Mouse (Mus musculus) myocyte (in vitro differentiated cells): ENCODE results near the gene Macrod1. TPM values are rescaled to one million over a fixed set of nuclear protein-coding genes. Genes with fewer than 3 reads are reported as not detected.

Experiments
- H3K27me3 ChIP-seq: one replicate; pipeline ENCODE4 v1.6.1; 2011; ENCODE audit not compliant: control insufficient read depth, insufficient read depth, insufficient read length
- H3K36me3 ChIP-seq: one replicate; pipeline ENCODE4 v1.6.1; 2011; ENCODE audit not compliant: control insufficient read depth, insufficient read depth
- H3K4me2 ChIP-seq: one replicate; pipeline ENCODE4 v1.6.1; 2011; ENCODE audit warnings: low read depth, control low read depth
- H3K4me3 ChIP-seq: one replicate; pipeline ENCODE4 v1.5.1; 2011; ENCODE audit warnings: mild to moderate bottlenecking, control low read depth, moderate library complexity
- H3K79me2 ChIP-seq: one replicate; pipeline ENCODE4 v1.6.1; 2011; ENCODE audit not compliant: control insufficient read depth, insufficient read depth
- H3ac ChIP-seq: one replicate; pipeline ENCODE4 v1.6.1; 2011; ENCODE audit not compliant: control insufficient read depth, insufficient read length
- CEBPB ChIP-seq: IDR thresholded peaks from 2 replicates; pipeline ENCODE4 v1.6.1; 2011; ENCODE audit warnings: mild to moderate bottlenecking, moderate library complexity; ENCODE audit not compliant: poor library complexity, insufficient read depth, severe bottlenecking
- E2F4 ChIP-seq: IDR thresholded peaks from one replicate; pipeline ENCODE4 v1.6.1; 2011; ENCODE audit warnings: mild to moderate bottlenecking, control low read depth, moderate library complexity; ENCODE audit not compliant: insufficient read depth
- MAX ChIP-seq: IDR thresholded peaks from one replicate; pipeline ENCODE4 v1.6.1; 2011; ENCODE audit warnings: low read depth, mild to moderate bottlenecking, control low read depth
- MYOD1 ChIP-seq, 3 experiments: IDR thresholded peaks; one replicate each; pipeline ENCODE4 v1.6.1; 2011; ENCODE audit warnings: control low read depth in 2 of 3, low read depth in 2 of 3, mild to moderate bottlenecking in 2 of 3, moderate library complexity in 1 of 3; ENCODE audit not compliant: insufficient read length in 2 of 3, control insufficient read depth in 1 of 3
- MYOG ChIP-seq, 3 experiments: IDR thresholded peaks; one replicate each; pipeline ENCODE4 v1.6.1; 2011; ENCODE audit warnings: control low read depth in 2 of 3, low read depth in 2 of 3, mild to moderate bottlenecking in 2 of 3; ENCODE audit not compliant: insufficient read length in 2 of 3, control insufficient read depth in 1 of 3, insufficient read depth in 1 of 3
- POLR2A ChIP-seq: IDR thresholded peaks from one replicate; pipeline ENCODE4 v1.6.1; 2011; ENCODE audit warnings: low read depth, mild to moderate bottlenecking, control low read depth, moderate library complexity; ENCODE audit not compliant: insufficient read length
- POLR2AphosphoS2 ChIP-seq: IDR thresholded peaks from one replicate; pipeline ENCODE4 v1.6.1; 2011; ENCODE audit warnings: low read depth, control low read depth; ENCODE audit not compliant: insufficient read length
- REST ChIP-seq: IDR thresholded peaks from one replicate; pipeline ENCODE4 v1.6.1; 2011; ENCODE audit warnings: mild to moderate bottlenecking, control low read depth, moderate library complexity; ENCODE audit not compliant: insufficient read depth, insufficient read length
- SRF ChIP-seq: IDR thresholded peaks from one replicate; pipeline ENCODE4 v1.6.1; 2011; ENCODE audit warnings: low read depth; ENCODE audit not compliant: control insufficient read depth, insufficient read length
- TCF12 ChIP-seq: IDR thresholded peaks from one replicate; pipeline ENCODE4 v1.6.1; 2011; ENCODE audit warnings: mild to moderate bottlenecking, control low read depth; ENCODE audit not compliant: poor library complexity, insufficient read depth, severe bottlenecking
- TCF3 ChIP-seq: IDR thresholded peaks from one replicate; pipeline ENCODE4 v1.6.1; 2011; ENCODE audit warnings: low read depth, control low read depth; ENCODE audit not compliant: insufficient read length
- USF1 ChIP-seq: IDR thresholded peaks from one replicate; pipeline ENCODE4 v1.6.1; 2011; ENCODE audit warnings: low read depth, mild to moderate bottlenecking, control low read depth, moderate library complexity
- polyA plus RNA-seq: library from polyadenylated mRNA; unstranded; fragments of >200 nt; fragmentation: generic; extraction: Trizol; gene quantifications from one replicate; pipeline ENCODE4 v1.2.1, GENCODE M21; 2012; ENCODE audit warnings: missing spikeins

Macrod1 gene
- polyA plus RNA-seq, 1 experiment = 82.4 TPM

DNA sequence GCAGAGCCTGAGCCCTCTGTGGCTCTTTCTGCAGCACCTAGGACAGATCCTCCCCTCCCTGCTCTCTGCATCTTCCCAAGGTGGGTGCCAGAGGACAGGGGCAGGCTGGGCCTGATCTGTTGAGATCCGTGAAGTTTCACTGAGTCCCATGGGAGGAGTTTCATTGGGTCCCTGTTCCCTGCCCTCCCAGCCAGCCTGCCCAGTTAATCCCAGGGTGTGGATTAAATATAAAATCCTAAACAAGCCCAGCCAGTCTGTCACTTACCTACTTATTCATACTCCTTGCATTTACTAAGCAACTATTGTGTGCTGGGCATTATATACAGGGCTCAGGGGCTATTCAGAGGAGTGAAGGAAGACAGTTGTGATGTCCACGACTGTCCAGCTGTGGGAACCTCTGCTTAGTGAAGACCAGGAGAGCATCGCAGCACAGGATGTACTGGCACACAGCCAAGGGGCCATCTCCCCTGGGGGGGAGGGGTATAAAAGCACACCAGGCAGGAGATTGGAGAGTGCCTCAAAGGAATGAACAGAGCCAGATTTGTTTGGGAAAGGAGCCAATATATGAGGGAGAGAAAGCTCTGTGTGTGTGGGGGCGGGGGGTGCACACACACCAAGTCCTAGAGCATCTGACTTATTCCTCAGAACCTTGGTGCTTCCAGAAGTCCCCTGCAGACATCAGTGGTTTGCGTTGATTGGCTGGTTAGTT, 85.8 kb downstream of the Macrod1 start:
- no peak for TF ChIP-seq TCF12
- no peak for TF ChIP-seq MYOD1 (IDR thresholded peaks at IDR 0.05; ENCODE audit: control insufficient read depth in 1 of 3, insufficient read length in 2 of 3, low read depth in 2 of 3)
- TF ChIP-seq SRF = no peak
- TF ChIP-seq MYOG (IDR thresholded peaks at IDR 0.05; ENCODE audit: control insufficient read depth in 1 of 3, insufficient read depth in 1 of 3, insufficient read length in 2 of 3, low read depth in 2 of 3) = no peak
- no peak for TF ChIP-seq TCF3
- TF ChIP-seq USF1 = no peak
- no peak for TF ChIP-seq POLR2AphosphoS2
- TF ChIP-seq CEBPB = no peak
- TF ChIP-seq MAX = no peak
- H3K4me2 ChIP-seq = no peak overlapping the region
- H3K4me3 ChIP-seq = no peak overlapping the region
- no peaks in the 10 kb centered on the region for H3K27me3 ChIP-seq
- H3K79me2 ChIP-seq = no peaks in the 10 kb centered on the region
- H3K36me3 ChIP-seq = no peaks in the 10 kb centered on the region
- H3ac ChIP-seq = no peak overlapping the region

DNA sequence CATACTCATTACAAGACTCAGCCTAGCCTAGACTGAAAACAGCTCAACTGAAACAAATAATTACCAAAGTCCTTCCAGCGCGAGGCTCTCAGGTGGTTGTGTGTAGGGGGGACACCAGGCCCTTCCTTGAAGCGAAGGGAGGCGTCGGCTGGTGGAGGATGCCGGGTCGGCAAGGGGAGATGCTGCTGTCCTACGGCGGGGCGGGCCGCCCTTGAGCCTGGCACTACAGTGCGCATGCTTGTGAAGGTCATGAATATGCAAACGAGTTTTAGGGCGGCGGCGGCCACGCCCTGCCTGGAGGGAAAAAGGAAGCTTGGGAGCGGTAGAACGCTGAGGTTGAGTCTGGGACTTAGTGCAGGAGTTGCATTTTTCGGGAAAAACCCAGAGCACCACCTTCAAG, 87.2 kb downstream of the Macrod1 start:
- no peaks in the 10 kb centered on the region for H3K36me3 ChIP-seq
- no peak overlapping the region for H3ac ChIP-seq
- no peaks in the 10 kb centered on the region for H3K27me3 ChIP-seq
- H3K4me3 ChIP-seq = peak overlapping the region; percentile 19
- TF ChIP-seq POLR2A (peak; percentile 83), TCF3 (no peak), POLR2AphosphoS2 (peak; percentile 66), TCF12 (no peak)
- peak overlapping the region; percentile 95 for H3K4me2 ChIP-seq
- H3K79me2 ChIP-seq = no peaks in the 10 kb centered on the region

DNA sequence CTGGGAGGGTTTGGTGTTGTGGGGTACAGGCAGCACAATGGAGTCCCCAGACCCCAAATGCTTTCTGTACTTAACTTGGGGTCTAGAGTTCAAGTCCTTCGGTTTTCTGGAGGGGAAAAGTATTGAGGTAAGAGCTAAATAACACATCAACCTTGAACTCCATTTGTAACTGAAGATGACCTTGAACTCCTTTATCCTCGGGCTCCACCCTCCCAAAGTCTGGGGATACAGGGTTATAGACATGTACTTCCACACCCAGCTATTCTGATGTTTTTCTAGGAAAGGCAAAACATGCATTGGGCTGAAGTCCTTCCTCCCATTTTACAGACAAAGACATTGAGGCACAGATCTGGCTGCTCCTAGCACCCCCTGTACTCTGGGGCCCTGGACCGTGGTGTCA, 87.8 kb downstream of the Macrod1 start:
- Histone ChIP-seq H3K4me2 (peak overlapping the region; percentile 95), H3K27me3 (no peaks in the 10 kb centered on the region), H3ac (no peak overlapping the region), H3K36me3 (no peaks in the 10 kb centered on the region), H3K79me2 (no peaks in the 10 kb centered on the region), H3K4me3 (peak overlapping the region; percentile 19)
- TF ChIP-seq REST (no peak), POLR2AphosphoS2 (no peak), TCF3 (no peak), E2F4 (no peak), USF1 (no peak), POLR2A (no peak), CEBPB (no peak), MAX (no peak)

DNA sequence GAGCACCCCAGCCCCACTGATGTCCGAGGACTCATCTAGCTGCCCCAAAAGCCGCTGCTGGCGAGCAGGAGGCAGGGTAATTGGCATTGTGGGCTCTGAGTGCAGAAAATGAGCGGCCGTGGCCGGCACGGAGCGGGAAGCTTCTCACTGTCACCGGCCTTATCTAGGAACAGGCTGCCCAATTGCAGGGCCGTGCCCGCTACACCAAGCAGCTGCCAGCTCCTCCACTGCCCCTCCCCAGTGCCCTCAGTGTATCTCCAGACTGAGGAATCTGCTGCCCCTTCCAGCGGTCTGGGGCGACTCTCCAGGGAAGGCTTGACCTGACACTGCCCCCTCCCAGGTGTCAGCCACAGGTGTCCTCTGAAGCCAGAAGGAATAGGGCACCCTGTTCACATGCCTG, 89.8 kb downstream of the Macrod1 start:
- no peak overlapping the region for H3K4me2 ChIP-seq
- no peaks in the 10 kb centered on the region for H3K79me2 ChIP-seq
- no peaks in the 10 kb centered on the region for H3K36me3 ChIP-seq
- H3ac ChIP-seq = no peak overlapping the region
- H3K4me3 ChIP-seq = no peak overlapping the region
- no peaks in the 10 kb centered on the region for H3K27me3 ChIP-seq
- peak in 2 of 3 experiments; percentile 67 to 88 for TF ChIP-seq MYOD1 (IDR thresholded peaks at IDR 0.05; ENCODE audit: control insufficient read depth in 1 of 3, insufficient read length in 2 of 3, low read depth in 2 of 3)
- TF ChIP-seq SRF = no peak
- peak; percentile 24 for TF ChIP-seq TCF3
- TF ChIP-seq MYOG (IDR thresholded peaks at IDR 0.05; ENCODE audit: control insufficient read depth in 1 of 3, insufficient read depth in 1 of 3, insufficient read length in 2 of 3, low read depth in 2 of 3) = peak in 2 of 3 experiments; percentile 87 to 92
- no peak for TF ChIP-seq REST

DNA sequence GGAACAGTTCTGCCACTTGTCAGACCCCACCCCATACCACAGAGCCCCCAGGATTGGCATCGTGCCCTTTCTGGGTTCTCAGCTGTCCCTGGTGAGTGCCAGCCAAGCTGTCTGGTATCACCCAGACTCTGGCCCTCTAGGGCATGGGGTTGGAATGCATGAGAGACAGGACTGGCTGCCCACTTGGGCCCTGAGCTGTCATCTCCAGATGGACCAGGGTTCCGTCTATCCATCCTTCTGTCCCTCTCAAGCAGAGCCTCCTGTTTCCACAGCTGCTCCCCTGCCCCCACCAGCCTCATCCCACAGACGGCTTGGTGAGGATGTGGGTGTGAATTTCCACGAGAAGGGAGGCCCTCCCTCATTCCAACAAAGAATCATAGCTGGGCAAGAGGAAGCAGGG, 91.5 kb downstream of the Macrod1 start:
- Histone ChIP-seq H3K4me2 (no peak overlapping the region), H3K4me3 (no peak overlapping the region), H3ac (no peak overlapping the region), H3K27me3 (no peaks in the 10 kb centered on the region), H3K36me3 (no peaks in the 10 kb centered on the region), H3K79me2 (no peaks in the 10 kb centered on the region)
- no peak for TF ChIP-seq REST
- no peak for TF ChIP-seq POLR2AphosphoS2
- peak; percentile 29 for TF ChIP-seq TCF3
- TF ChIP-seq TCF12 = peak; percentile 57
- no peak for TF ChIP-seq POLR2A
- peak; percentile 17 to 95 (median 89) for TF ChIP-seq MYOG (IDR thresholded peaks at IDR 0.05; ENCODE audit: control insufficient read depth in 1 of 3, insufficient read depth in 1 of 3, insufficient read length in 2 of 3, low read depth in 2 of 3)
- peak in 2 of 3 experiments; percentile 83 to 87 for TF ChIP-seq MYOD1 (IDR thresholded peaks at IDR 0.05; ENCODE audit: control insufficient read depth in 1 of 3, insufficient read length in 2 of 3, low read depth in 2 of 3)
